Mouse (Mus musculus) midbrain, embryonic 16.5 days (tissue): ENCODE measurements around the gene Pisd. TPM values are rescaled to one million over a fixed set of nuclear protein-coding genes. Genes with fewer than 3 reads are reported as not detected.
A peak's percentile ranks its signal among the peaks of the same experiment; 100 is the strongest.
"Not testable (repeated sequence)": the region's sequence is repeated elsewhere in the genome, so short reads cannot be mapped to it uniquely, and the experiment has no call there.

Experiments
- ATAC-seq: fragments of 200-750 bp; cut with Nextera tagmentation; 2 replicates; pipeline ENCODE4 v1.8.0; 2017; ENCODE audit warnings: moderate TSS enrichment
- H3K27ac ChIP-seq: fragments of 300-500 bp; sonication (generic); 2 replicates; pipeline ENCODE4 v1.5.1; 2014; ENCODE audit warnings: mild to moderate bottlenecking, low read length, mixed read lengths
- H3K27me3 ChIP-seq: fragments of 300-500 bp; sonication (generic); 2 replicates; pipeline ENCODE4 v1.6.1; 2014; ENCODE audit warnings: low read depth, low read length, mixed read lengths; ENCODE audit not compliant: control insufficient read depth, insufficient read depth
- H3K36me3 ChIP-seq: fragments of 300-500 bp; sonication (generic); 2 replicates; pipeline ENCODE4 v1.6.1; 2014; ENCODE audit warnings: mild to moderate bottlenecking, low read length, moderate library complexity, mixed read lengths; ENCODE audit not compliant: control insufficient read depth, insufficient read depth
- H3K4me1 ChIP-seq: fragments of 300-500 bp; sonication (generic); 2 replicates; pipeline ENCODE4 v1.6.1; 2014; ENCODE audit warnings: mild to moderate bottlenecking, low read length, mixed read lengths; ENCODE audit not compliant: control insufficient read depth, insufficient read depth
- H3K4me2 ChIP-seq: fragments of 300-500 bp; sonication (generic); 2 replicates; pipeline ENCODE4 v1.6.1; 2014; ENCODE audit warnings: mild to moderate bottlenecking, low read length, mixed read lengths
- H3K4me3 ChIP-seq: fragments of 300-500 bp; sonication (generic); 2 replicates; pipeline ENCODE4 v1.5.1; 2014; ENCODE audit warnings: low read depth, mild to moderate bottlenecking, low read length, moderate library complexity, mixed read lengths
- H3K9ac ChIP-seq: fragments of 300-500 bp; sonication (generic); 2 replicates; pipeline ENCODE4 v1.6.1; 2014; ENCODE audit warnings: low read depth, low read length, mixed read lengths
- H3K9me3 ChIP-seq: fragments of 300-500 bp; sonication (generic); replicated peaks from 2 replicates; pipeline ENCODE4 v1.6.1; 2014; ENCODE audit warnings: mild to moderate bottlenecking, low read length, mixed read lengths; ENCODE audit not compliant: control insufficient read depth, poor library complexity, severe bottlenecking
- WGBS: fragments of 180-500 bp; shearing (Covaris S2); extraction: QIAGEN DNeasy Blood & Tissue Kit; methylation state at CpG from one replicate; pipeline ENCODE4 v1.1.7; 2014; 5-methylcytosine and 5-hydroxymethylcytosine counted together
- polyA plus RNA-seq: library from polyadenylated mRNA; unstranded; fragments of >200 nt; fragmentation: Nextera tagmentation; extraction: Ambion mirVana; gene quantifications from 2 replicates; pipeline ENCODE4 v1.2.1, GENCODE M21; 2015

The Pisd gene
- 107 and 109 TPM in 2 replicates for polyA plus RNA-seq

DNA sequence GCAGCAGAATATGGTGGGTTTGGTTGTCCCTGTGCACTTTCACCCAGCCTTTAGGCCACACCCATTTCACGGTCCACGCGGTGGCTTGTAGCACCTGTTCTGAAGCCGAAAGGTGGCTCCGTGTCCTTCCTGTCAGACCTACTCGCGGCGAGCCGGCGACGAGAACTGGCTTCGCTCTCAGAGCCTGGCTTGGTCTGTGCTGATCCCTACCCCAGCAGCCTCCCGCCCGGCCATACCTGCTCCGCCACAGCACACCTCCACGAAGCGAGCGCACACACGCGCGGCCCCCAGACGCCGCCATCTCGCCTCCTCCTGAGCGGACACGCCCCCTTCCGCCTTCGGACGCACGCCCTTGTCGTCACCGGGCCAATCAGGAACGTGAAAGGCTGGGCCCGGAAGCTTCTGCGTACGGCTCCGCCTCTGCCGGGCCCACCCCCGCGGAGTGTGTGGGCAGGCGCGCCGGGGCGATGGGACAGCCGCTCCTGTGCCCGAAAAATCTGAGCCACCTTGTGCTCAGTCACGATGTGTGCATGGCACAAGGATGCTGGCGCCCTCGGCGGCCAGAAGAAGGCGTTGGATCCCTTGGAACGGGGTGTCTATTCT lies at the start of gene Pisd:
Gene Pisd, minus strand, starts transcription at position 334 of the 603 bp plus-strand sequence.
- peak within 1 kb of the TSS; percentile 76 for H3K9ac ChIP-seq
- peak within 1 kb of the TSS; percentile 88 for H3K4me2 ChIP-seq
- no peaks in the 10 kb centered on the region; the same call in 1 of the 2 replicates for H3K36me3 ChIP-seq
- under 1% methylated on average over 51 of the region's 52 CpGs for WGBS
- ATAC-seq = peak; percentile 99
- peak within 1 kb of the TSS; percentile 90 for H3K27ac ChIP-seq
- H3K4me3 ChIP-seq = peak within 1 kb of the TSS; percentile 86
- no peaks in the 10 kb centered on the region for H3K27me3 ChIP-seq
- peaks cover 17% of the 10 kb centered on the region for H3K4me1 ChIP-seq
- H3K9me3 ChIP-seq = no peaks in the 10 kb centered on the region

DNA sequence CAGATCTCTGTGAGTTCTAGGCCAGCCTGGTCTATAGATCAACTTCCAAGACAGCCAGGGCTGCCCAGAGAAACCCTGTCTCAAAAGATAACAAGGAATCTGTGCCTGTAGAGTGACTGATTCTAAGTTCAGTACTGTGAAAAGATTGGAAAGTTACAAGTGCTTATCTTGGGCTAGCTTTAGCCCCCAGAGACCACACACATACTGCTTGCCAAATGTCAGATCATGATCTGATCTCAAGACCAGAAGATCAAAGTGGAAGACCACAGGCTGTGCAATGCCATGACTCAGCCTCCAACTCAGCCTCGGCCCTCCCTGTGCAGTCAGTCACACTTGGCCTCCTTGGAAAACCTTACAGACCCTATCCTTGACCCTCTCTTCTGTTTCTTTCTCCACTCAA lies 49.1 kb upstream of the Pisd start:
- H3K4me3 ChIP-seq = no peak overlapping the region
- WGBS = 94% methylated on average over 1 of the region's 1 CpGs

GRCm38 (mm10) chr5:32830054-32830453 lies 44.6 kb upstream of the Pisd start:
- 95% methylated on average over 2 of the region's 2 CpGs for whole genome bisulfite sequencing
- H3K9ac ChIP-seq = no peak overlapping the region
- no peak for ATAC-seq

More for the DNA sequence above, 49.1 kb upstream of the Pisd start:
- ATAC-seq = no peak
- Histone ChIP-seq H3K4me2 (no peak overlapping the region), H3K36me3 (peaks cover 25% of the 10 kb centered on the region), H3K27ac (no peak overlapping the region), H3K9me3 (no peaks in the 10 kb centered on the region), H3K4me1 (no peaks in the 10 kb centered on the region), H3K9ac (no peak overlapping the region), H3K27me3 (no peaks in the 10 kb centered on the region)

DNA sequence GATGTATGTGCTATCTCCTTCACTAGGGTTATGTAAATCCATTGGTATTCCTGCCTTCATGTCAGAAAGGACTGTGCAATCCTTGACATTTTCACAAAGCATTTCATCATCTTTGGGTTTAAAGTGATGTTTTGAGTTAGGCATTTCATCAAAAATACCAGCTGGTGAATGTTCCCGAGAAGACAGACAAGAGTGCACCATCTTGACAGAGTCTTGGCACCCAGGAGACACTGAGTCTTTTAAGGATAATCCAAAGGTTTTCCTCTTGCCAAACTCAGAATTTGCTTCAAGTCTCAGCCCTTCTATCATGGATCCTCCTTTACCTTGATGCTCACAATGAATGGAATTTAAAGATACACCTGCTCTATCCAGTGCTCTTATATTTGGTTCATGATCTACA lies 43.3 kb upstream of the Pisd start:
- not testable (repeated sequence) for ATAC-seq, H3K9me3 ChIP-seq, H3K9ac ChIP-seq, H3K27ac ChIP-seq, H3K27me3 ChIP-seq, H3K4me2 ChIP-seq, H3K4me3 ChIP-seq, H3K4me1 ChIP-seq
- WGBS = 94% methylated on average over 1 of the region's 1 CpGs
- peaks cover 23% of the 10 kb centered on the region for H3K36me3 ChIP-seq

More at GRCm38 (mm10) chr5:32830054-32830453, 44.6 kb upstream of the Pisd start:
- H3K9me3 ChIP-seq = no peaks in the 10 kb centered on the region
- H3K4me1 ChIP-seq = no peaks in the 10 kb centered on the region
- H3K4me3 ChIP-seq = no peak overlapping the region
- peaks cover 27% of the 10 kb centered on the region for H3K36me3 ChIP-seq
- H3K27ac ChIP-seq = no peak overlapping the region
- no peaks in the 10 kb centered on the region for H3K27me3 ChIP-seq
- no peak overlapping the region for H3K4me2 ChIP-seq

GRCm38 (mm10) chr5:32827009-32827408 lies 41.6 kb upstream of the Pisd start, which contains the start of gene Gm20671:
Gene Gm20671 (minus strand): TSS chr5:32827109.
- no peak within 1 kb of the TSS for H3K27ac ChIP-seq
- no peaks in the 10 kb centered on the region for H3K4me1 ChIP-seq
- peaks cover 20% of the 10 kb centered on the region for H3K36me3 ChIP-seq
- 90% methylated on average over 7 of the region's 7 CpGs for WGBS
- H3K9me3 ChIP-seq = no peaks in the 10 kb centered on the region
- H3K4me3 ChIP-seq = no peak within 1 kb of the TSS
- no peak for ATAC-seq
- H3K27me3 ChIP-seq = no peaks in the 10 kb centered on the region
- H3K4me2 ChIP-seq = no peak within 1 kb of the TSS
- no peak within 1 kb of the TSS for H3K9ac ChIP-seq

DNA sequence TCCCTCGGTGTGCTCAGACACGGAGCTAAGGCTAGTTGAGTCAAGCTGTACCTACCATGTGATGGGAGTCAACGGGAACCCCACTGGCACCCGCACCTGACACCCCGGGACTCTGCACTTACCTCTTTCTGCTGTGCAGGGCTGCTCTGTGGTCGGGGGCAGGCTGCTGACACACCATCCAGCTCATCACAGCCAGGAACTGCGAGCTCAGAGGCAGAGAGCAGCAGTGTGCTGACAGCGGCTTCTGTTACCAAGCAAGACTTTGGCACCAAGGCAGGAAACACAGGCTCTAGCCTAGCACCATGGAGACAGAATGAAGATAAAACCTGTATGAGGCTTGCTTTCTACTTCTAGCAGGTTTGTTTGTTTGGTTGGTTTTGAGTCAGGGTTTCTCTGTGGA lies 35.0 kb upstream of the Pisd start:
- 95% methylated on average over 8 of the region's 8 CpGs for WGBS

GRCm38 (mm10) chr5:32815396-32815795 lies 29.9 kb upstream of the Pisd start:
- Histone ChIP-seq H3K27ac (no peak overlapping the region), H3K9ac (no peak overlapping the region), H3K4me1 (no peaks in the 10 kb centered on the region), H3K27me3 (no peaks in the 10 kb centered on the region), H3K9me3 (no peaks in the 10 kb centered on the region), H3K36me3 (peaks cover 8% of the 10 kb centered on the region; the same call in 1 of the 2 replicates), H3K4me2 (no peak overlapping the region), H3K4me3 (no peak overlapping the region)
- ATAC-seq = no peak
- WGBS = 96% methylated on average over 4 of the region's 4 CpGs

More for the DNA sequence above, 35.0 kb upstream of the Pisd start:
- H3K4me3 ChIP-seq = no peak overlapping the region
- ATAC-seq = no peak
- no peak overlapping the region for H3K27ac ChIP-seq
- H3K9me3 ChIP-seq = no peaks in the 10 kb centered on the region
- H3K4me2 ChIP-seq = no peak overlapping the region
- H3K4me1 ChIP-seq = no peaks in the 10 kb centered on the region
- no peaks in the 10 kb centered on the region for H3K27me3 ChIP-seq
- H3K36me3 ChIP-seq = peaks cover 11% of the 10 kb centered on the region; the same call in 1 of the 2 replicates
- no peak overlapping the region for H3K9ac ChIP-seq

DNA sequence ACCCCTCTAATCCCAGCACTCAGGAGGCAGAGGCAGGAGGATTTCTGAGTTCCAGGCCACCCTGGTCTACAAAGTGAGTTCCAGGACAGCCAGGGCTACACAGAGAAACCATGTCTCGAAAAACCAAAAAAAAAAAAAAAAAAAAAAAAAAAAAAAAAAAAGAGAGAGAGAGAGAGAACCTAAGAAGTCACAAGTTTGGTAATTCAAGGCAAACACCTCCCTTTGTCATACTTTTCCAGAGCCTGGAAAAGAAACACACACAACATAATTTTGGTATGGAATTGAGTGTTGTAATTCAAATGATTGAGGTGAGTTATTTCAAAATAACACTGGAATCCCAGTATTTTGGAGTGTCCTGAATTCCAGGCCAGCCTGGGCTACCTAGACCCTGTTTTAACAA lies 1.0 kb upstream of the Pisd start:
- H3K27me3 ChIP-seq, H3K4me3 ChIP-seq, H3K4me2 ChIP-seq, ATAC-seq, H3K9ac ChIP-seq, H3K9me3 ChIP-seq, H3K36me3 ChIP-seq, H3K27ac ChIP-seq: not testable (repeated sequence)
- peaks cover 17% of the 10 kb centered on the region for H3K4me1 ChIP-seq
- WGBS = 69% methylated on average over 1 of the region's 1 CpGs

DNA sequence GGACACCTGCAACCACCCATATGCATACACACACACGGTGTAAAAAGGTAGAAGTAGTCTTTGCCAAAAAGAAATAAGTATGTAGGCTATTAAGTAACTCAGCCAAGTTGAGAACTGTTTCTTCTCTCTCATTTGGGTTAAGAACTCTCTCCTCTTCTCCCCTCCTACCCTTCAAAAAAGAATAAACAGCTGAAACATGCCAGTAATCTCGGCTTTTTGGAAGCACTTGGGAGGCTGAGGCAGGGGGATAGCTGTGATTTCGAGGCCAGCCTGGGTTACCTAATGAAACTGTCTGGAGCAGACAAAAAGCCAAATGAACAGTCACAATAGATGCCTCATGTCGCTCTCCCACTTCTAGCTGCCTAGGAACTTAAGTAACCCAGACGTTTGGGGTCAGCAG lies 720 bp downstream of the Pisd start:
- Histone ChIP-seq H3K27ac (peak overlapping the region; percentile 90), H3K4me3 (peak overlapping the region; percentile 86), H3K36me3 (no peaks in the 10 kb centered on the region; the same call in 1 of the 2 replicates), H3K27me3 (no peaks in the 10 kb centered on the region), H3K9me3 (no peaks in the 10 kb centered on the region), H3K4me1 (peaks cover 17% of the 10 kb centered on the region), H3K9ac (peak overlapping the region; percentile 76), H3K4me2 (peak overlapping the region; percentile 88)
- WGBS = 26% methylated on average over 5 of the region's 5 CpGs
- no peak for ATAC-seq
